Mouse (Mus musculus): ENCODE data around the gene Slc25a13. TPM values are rescaled to one million over a fixed set of nuclear protein-coding genes. Genes with fewer than 3 reads are reported as not detected.

Slc25a13 gene
- polyA plus RNA-seq, 1 experiment: 0.75 TPM

DNA sequence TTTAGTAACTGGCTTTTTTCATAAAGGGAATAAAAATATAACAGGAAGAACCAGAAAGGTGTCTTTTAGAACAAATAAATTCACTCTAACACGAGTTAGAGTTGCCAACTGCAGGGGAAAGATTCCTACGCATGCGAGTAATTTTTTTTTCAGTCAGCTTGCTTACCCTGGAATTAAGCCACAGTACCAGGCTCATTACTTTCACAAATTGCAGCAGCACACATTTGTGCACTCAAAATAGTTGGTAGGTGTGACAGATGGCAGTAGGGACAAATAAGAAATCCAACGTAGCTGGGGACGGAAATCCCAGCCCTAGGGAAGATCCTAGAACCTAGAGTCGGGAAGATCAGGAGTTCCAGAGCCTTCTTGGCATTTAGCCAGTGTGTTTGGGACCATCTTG is 22.1 kb downstream of the Slc25a13 start:
- H3K4me1 ChIP-seq (ENCODE audit: control insufficient read depth, insufficient read depth, insufficient read length): no peaks in the 10 kb centered on the region
- DNase-seq (ENCODE audit: low read depth in 1 of 2, low spot score in 2 of 2): no peak
- H3K36me3 ChIP-seq (ENCODE audit: control insufficient read depth, insufficient read depth, low read length): no peaks in the 10 kb centered on the region
- H3K4me3 ChIP-seq (ENCODE audit: extremely low read depth, insufficient read depth, insufficient read length): no peak overlapping the region
- H3K27me3 ChIP-seq (ENCODE audit: control insufficient read depth, insufficient read depth, low read length): no peaks in the 10 kb centered on the region
- WGBS: 91% methylated on average over 6 of the region's 6 CpGs
- TF ChIP-seq POLR2A (IDR thresholded peaks at IDR 0.05; ENCODE audit: low read depth, low read length) (no peak), CTCF (IDR thresholded peaks at IDR 0.05; ENCODE audit: extremely low read depth, insufficient read depth, insufficient read length, insufficient replicate concordance) (no peak)
- no peak overlapping the region for H3K27ac ChIP-seq (ENCODE audit: insufficient read depth, low read length)

DNA sequence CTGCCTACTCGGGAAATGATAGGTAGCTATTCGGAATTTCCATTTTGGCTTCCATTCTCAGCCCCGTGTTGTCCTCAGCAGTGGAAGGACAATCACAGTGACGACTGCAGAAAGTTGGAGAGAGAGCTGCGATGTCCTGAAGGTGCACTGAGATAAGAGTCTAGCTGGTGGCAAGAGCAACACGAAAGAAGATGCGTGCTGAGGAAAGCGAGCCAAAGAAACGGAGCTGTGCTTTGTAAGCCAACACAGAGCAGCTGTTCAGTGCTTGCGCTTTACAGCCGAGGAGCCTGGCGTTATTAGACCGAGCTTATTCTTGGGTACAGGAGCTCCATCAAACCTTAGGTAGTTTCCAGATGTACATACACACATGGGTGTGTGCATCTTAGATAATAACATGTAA is 23.1 kb downstream of the Slc25a13 start:
- Histone ChIP-seq H3K4me3 (ENCODE audit: extremely low read depth, insufficient read depth, insufficient read length) (no peak overlapping the region), H3K27ac (ENCODE audit: insufficient read depth, low read length) (no peak overlapping the region), H3K4me1 (ENCODE audit: control insufficient read depth, insufficient read depth, insufficient read length) (no peaks in the 10 kb centered on the region), H3K36me3 (ENCODE audit: control insufficient read depth, insufficient read depth, low read length) (no peaks in the 10 kb centered on the region), H3K27me3 (ENCODE audit: control insufficient read depth, insufficient read depth, low read length) (no peaks in the 10 kb centered on the region)
- 93% methylated on average over 13 of the region's 13 CpGs for WGBS
- no peak for DNase-seq (ENCODE audit: low read depth in 1 of 2, low spot score in 2 of 2)
- no peak for TF ChIP-seq POLR2A (IDR thresholded peaks at IDR 0.05; ENCODE audit: low read depth, low read length)
- TF ChIP-seq CTCF (IDR thresholded peaks at IDR 0.05; ENCODE audit: extremely low read depth, insufficient read depth, insufficient read length, insufficient replicate concordance): no peak

DNA sequence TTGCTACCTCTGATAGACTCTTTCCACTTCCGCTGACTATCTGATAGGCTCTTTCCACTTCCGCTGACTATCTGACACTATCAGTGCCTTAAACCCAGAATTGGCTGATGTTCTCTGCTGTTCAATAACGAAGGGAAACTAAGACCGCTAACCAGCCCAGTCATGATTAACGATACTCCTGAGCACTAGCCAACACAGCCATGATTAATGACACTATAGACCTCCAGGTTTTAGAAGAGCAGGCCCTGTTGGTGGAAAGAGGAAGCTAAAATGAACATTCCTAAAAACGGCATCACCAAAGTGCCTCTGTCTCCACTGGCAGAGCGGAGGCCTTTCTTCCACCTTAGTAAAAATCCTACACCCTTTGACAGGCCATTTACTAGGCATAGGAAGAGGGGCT is 24.6 kb downstream of the Slc25a13 start:
- no peak for DNase-seq (ENCODE audit: low read depth in 1 of 2, low spot score in 2 of 2)
- Histone ChIP-seq H3K4me1 (ENCODE audit: control insufficient read depth, insufficient read depth, insufficient read length) (no peaks in the 10 kb centered on the region), H3K27me3 (ENCODE audit: control insufficient read depth, insufficient read depth, low read length) (no peaks in the 10 kb centered on the region), H3K4me3 (ENCODE audit: extremely low read depth, insufficient read depth, insufficient read length) (no peak overlapping the region), H3K27ac (ENCODE audit: insufficient read depth, low read length) (no peak overlapping the region), H3K36me3 (ENCODE audit: control insufficient read depth, insufficient read depth, low read length) (no peaks in the 10 kb centered on the region)
- 71% methylated on average over 7 of the region's 7 CpGs for WGBS
- TF ChIP-seq CTCF (IDR thresholded peaks at IDR 0.05; ENCODE audit: extremely low read depth, insufficient read depth, insufficient read length, insufficient replicate concordance): no peak
- TF ChIP-seq POLR2A (IDR thresholded peaks at IDR 0.05; ENCODE audit: low read depth, low read length): no peak

DNA sequence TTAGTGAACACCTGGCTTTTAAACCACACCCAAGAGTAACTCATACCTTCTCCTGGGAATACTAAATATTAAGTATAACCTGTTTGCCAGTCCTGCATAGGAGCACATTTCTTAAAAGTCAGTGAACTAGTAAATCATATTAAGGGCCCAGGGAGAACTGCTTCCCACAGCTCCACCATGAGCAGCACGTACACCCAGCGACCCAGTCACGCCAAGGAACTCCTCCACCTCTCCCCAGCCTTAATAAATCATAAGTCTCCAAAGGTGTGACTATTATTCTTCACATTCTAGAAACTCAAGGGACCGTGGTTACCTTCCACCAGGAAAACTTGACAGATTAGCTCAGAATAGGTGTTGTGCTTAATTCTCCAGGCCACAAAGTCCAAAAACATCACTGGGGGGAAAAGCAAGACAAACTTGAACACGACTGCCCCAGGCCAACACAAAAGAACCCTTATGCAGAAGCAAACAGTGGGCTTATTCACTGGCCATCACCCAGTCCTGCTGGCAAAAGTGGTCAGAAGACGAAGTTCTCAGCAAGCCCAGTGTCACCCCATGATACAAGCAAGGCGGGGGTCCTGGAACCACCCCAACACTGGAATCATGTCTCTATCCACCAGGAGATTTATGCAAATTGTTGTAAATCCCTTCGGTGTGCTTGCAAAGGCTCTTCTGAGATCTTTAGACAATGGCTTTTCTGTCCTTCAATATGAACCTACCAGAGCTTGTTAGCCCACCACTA is 25.2 kb downstream of the Slc25a13 start:
- H3K4me3 ChIP-seq (ENCODE audit: extremely low read depth, insufficient read depth, insufficient read length): no peak overlapping the region

DNA sequence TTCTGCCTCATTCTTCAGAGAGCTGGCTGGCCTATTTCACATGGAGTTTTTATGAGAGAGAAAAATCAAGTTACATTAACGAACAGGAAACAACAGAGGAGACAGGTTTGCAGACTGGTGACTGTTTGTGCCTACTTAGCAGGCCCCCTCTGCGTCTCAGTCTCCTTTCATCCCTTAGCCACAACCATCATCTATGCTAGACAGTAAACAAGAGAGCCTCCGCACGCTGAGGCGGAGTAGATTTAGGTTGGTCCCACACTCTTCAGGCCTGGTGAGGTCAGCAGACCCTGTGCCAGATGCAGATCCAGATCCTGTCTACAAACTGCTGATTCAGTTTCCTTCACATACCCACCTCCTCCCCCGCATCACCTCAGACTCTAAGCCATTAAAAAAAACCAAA is 28.0 kb downstream of the Slc25a13 start:
- Histone ChIP-seq H3K4me1 (ENCODE audit: control insufficient read depth, insufficient read depth, insufficient read length) (no peaks in the 10 kb centered on the region), H3K27ac (ENCODE audit: insufficient read depth, low read length) (no peak overlapping the region), H3K36me3 (ENCODE audit: control insufficient read depth, insufficient read depth, low read length) (no peaks in the 10 kb centered on the region), H3K4me3 (ENCODE audit: extremely low read depth, insufficient read depth, insufficient read length) (no peak overlapping the region), H3K27me3 (ENCODE audit: control insufficient read depth, insufficient read depth, low read length) (no peaks in the 10 kb centered on the region)
- 94% methylated on average over 6 of the region's 6 CpGs for WGBS
- no peak for TF ChIP-seq POLR2A (IDR thresholded peaks at IDR 0.05; ENCODE audit: low read depth, low read length)
- no peak for DNase-seq (ENCODE audit: low read depth in 1 of 2, low spot score in 2 of 2)

More for the DNA sequence above, 25.2 kb downstream of the Slc25a13 start:
- no peak for DNase-seq (ENCODE audit: low read depth in 1 of 2, low spot score in 2 of 2)
- Histone ChIP-seq H3K27ac (ENCODE audit: insufficient read depth, low read length) (no peak overlapping the region), H3K4me1 (ENCODE audit: control insufficient read depth, insufficient read depth, insufficient read length) (no peaks in the 10 kb centered on the region), H3K27me3 (ENCODE audit: control insufficient read depth, insufficient read depth, low read length) (no peaks in the 10 kb centered on the region), H3K36me3 (ENCODE audit: control insufficient read depth, insufficient read depth, low read length) (no peaks in the 10 kb centered on the region)
- TF ChIP-seq POLR2A (IDR thresholded peaks at IDR 0.05; ENCODE audit: low read depth, low read length): no peak
- no peak for TF ChIP-seq CTCF (IDR thresholded peaks at IDR 0.05; ENCODE audit: extremely low read depth, insufficient read depth, insufficient read length, insufficient replicate concordance)
- 92% methylated on average over 8 of the region's 8 CpGs for WGBS

DNA sequence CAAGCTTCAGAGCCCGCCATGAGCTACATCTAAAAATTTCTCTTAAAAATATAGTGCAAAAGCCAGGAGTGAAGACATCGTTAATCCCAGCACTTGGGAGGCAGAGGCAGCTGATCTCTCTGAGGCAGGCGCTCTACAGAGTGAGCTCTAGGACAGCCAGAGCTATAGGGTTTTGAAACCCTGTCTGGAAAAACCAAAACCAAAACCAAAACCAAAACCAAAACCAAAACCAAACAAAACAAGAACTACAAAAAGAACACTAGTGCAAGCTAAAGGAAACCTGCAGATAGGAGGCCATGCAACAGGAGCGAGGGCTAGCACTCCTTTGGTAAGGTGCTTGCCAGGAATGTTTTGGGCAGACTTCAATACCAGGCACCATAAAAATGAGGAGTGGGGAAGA is 30.5 kb downstream of the Slc25a13 start:
- DNase-seq (ENCODE audit: low read depth in 1 of 2, low spot score in 2 of 2): no peak
- Histone ChIP-seq H3K27me3 (ENCODE audit: control insufficient read depth, insufficient read depth, low read length) (no peaks in the 10 kb centered on the region), H3K4me1 (ENCODE audit: control insufficient read depth, insufficient read depth, insufficient read length) (no peaks in the 10 kb centered on the region), H3K27ac (ENCODE audit: insufficient read depth, low read length) (no peak overlapping the region), H3K4me3 (ENCODE audit: extremely low read depth, insufficient read depth, insufficient read length) (no peak overlapping the region), H3K36me3 (ENCODE audit: control insufficient read depth, insufficient read depth, low read length) (no peaks in the 10 kb centered on the region)
- 80% methylated on average over 4 of the region's 4 CpGs for WGBS
- TF ChIP-seq CTCF (IDR thresholded peaks at IDR 0.05; ENCODE audit: extremely low read depth, insufficient read depth, insufficient read length, insufficient replicate concordance) (no peak), POLR2A (IDR thresholded peaks at IDR 0.05; ENCODE audit: low read depth, low read length) (no peak)

DNA sequence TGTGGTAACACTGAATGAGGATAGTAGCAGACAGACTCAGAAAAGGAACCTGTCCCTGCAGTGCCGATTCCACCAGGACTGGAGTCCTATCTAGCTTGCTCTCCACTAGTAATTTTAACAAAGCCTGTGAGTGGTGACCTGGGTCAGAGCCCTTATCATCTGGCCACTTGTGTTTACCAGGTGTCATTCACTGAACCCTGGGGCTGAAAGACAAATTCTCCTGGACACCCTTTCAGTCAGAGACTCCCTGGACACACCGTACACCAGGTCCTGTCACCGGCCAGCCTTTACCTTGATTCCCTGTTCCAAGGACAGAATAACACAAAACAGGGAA is 31.3 kb downstream of the Slc25a13 start:
- DNase-seq (ENCODE audit: low read depth in 1 of 2, low spot score in 2 of 2): no peak
- H3K36me3 ChIP-seq (ENCODE audit: control insufficient read depth, insufficient read depth, low read length): no peaks in the 10 kb centered on the region
- TF ChIP-seq CTCF (IDR thresholded peaks at IDR 0.05; ENCODE audit: extremely low read depth, insufficient read depth, insufficient read length, insufficient replicate concordance): no peak
- no peak for TF ChIP-seq POLR2A (IDR thresholded peaks at IDR 0.05; ENCODE audit: low read depth, low read length)
- H3K27me3 ChIP-seq (ENCODE audit: control insufficient read depth, insufficient read depth, low read length): no peaks in the 10 kb centered on the region
- 96% methylated on average over 3 of the region's 3 CpGs for WGBS
- no peak overlapping the region for H3K4me3 ChIP-seq (ENCODE audit: extremely low read depth, insufficient read depth, insufficient read length)
- no peaks in the 10 kb centered on the region for H3K4me1 ChIP-seq (ENCODE audit: control insufficient read depth, insufficient read depth, insufficient read length)
- H3K27ac ChIP-seq (ENCODE audit: insufficient read depth, low read length): no peak overlapping the region
